Mouse (Mus musculus): ENCODE results near the gene Zfp948. TPM values are rescaled to one million over a fixed set of nuclear protein-coding genes. Genes with fewer than 3 reads are reported as not detected.

Gene Zfp948
- polyA plus RNA-seq, 1 experiment from 2014 or later, result 16.3 TPM

Other genes with a start within 250 kb of the Zfp948 start
- 2.7 and 3.2 TPM in 2 replicates for gene Zfp677, start 183.3 kb upstream of the Zfp948 start, polyA plus RNA-seq (2016; fragmentation: Nextera tagmentation; extraction: Ambion mirVana)
- 3.5 and 4.1 TPM in 2 replicates for gene Zfp54, start 143.8 kb upstream of the Zfp948 start, polyA plus RNA-seq (2016; fragmentation: Nextera tagmentation; extraction: Ambion mirVana)
- 13.8 and 15.1 TPM in 2 replicates for gene Zfp51, start 116.6 kb upstream of the Zfp948 start, polyA plus RNA-seq (2016; fragmentation: Nextera tagmentation; extraction: Ambion mirVana)
- gene Zfp53, start 78.0 kb upstream of the Zfp948 start, polyA plus RNA-seq (2016; fragmentation: Nextera tagmentation; extraction: Ambion mirVana), result 8.1 and 9.5 TPM in 2 replicates
- gene Zfp52, start 31.5 kb upstream of the Zfp948 start, polyA plus RNA-seq (2016; fragmentation: Nextera tagmentation; extraction: Ambion mirVana), result 1.6 and 1.9 TPM in 2 replicates
- gene Zfp983, start 83.6 kb downstream of the Zfp948 start, polyA plus RNA-seq (2016; fragmentation: Nextera tagmentation; extraction: Ambion mirVana), result 7.8 and 9.2 TPM in 2 replicates
- gene Gm10226, start 124.9 kb downstream of the Zfp948 start, polyA plus RNA-seq (2016; fragmentation: Nextera tagmentation; extraction: Ambion mirVana), result 13.4 and 19.6 TPM in 2 replicates
- gene Zfp760, start 140.7 kb downstream of the Zfp948 start, polyA plus RNA-seq (2016; fragmentation: Nextera tagmentation; extraction: Ambion mirVana), result 15.9 and 16.2 TPM in 2 replicates
- gene Zfp229, start 163.8 kb downstream of the Zfp948 start, polyA plus RNA-seq (2016; fragmentation: Nextera tagmentation; extraction: Ambion mirVana), result 9.9 and 10.6 TPM in 2 replicates